Mouse (Mus musculus) embryo, embryonic 9.5 days (tissue): ENCODE results near the gene Cdk17.

Experiments
- DNase-seq: peaks from one replicate; pipeline ENCODE4 v3.0.0-alpha.2; 2017; ENCODE audit errors: extremely low spot score

Gene Cdk17

DNA sequence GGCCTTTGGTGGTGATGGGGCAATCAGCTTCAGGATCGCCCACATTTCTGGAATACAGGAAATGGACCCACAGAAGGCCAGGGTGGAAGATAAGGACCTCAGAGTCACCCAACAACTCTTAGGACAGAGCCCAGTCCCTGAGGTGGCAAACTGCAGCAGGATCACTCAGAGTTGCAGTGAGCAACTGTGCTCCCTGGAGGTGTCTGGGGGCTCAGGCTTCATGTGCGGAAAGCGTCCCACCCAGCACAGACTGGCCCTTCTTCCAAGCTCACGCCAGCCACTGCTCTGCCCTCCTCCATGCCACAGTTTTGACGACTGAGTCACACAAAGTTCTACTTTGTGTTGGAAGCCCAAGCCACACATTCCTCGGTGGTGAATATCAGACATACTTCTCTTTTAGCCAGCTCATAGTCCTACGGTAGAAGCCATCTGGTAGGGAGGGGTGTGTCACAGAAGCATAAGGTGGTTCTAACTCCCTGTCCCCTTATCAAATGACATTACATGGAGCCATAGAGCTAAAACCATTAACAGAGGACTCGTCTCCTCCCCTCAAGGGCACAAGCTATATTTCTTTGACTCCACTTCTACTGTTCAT lies 127.0 kb downstream of the Cdk17 start:
- DNase-seq, result no peak

DNA sequence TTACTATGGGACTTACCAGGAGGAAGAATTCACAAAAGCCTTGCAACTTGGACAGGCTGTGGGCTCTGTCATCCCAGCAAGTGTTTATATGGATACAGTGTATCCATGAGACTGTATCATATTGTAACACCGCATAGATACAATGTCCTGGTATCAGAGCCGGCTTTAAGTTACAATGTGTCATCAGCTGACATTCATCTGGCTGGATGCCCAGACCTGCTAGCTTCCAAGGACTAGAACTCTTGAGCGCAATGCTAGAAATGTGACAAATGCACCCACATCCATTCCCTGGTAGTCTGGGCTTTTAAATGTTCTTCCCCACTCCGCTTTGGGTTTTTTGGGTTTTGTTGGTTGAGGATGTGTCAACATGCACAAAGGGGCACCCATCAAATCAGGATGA lies 127.7 kb downstream of the Cdk17 start:
- DNase-seq, result no peak

DNA sequence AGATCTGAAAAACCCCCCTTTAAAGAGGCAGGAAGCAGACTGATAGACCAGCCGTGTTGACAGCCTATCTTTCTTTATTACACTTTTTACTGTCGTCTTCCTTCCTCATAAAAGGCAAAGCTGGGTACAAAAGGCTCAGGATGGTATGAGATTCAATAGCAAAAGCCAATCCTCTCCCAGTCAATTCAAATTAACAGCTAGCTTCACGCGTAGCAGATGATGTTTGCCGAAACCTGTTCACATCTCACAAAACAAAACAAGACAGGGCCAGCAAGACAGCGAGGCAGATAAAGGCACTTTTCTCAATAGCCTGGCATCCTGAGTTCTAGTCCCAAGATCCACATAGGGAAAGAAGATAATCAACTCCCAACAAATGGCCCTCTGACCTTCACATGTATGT lies 128.7 kb downstream of the Cdk17 start:
- DNase-seq, result no peak

DNA sequence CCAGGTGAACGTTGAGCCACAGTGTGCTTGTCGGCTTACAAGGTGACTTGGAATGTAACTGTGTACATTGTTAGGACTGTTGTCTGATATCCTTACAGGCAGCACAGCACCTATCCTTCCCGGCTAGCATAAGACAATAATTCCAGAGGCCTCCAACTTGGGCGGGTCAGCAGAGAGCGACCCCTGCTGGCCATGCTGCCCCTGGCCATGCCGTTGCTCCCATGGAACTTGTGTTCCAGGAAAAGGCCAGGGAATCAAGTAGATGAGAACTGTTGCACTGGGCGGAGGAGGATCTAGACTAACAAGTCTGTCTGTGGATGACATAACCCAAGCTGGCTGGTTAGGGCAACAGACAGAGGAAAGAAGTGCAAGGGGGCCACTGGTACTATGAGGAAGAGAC lies 130.7 kb downstream of the Cdk17 start:
- peak; percentile 67 for DNase-seq

DNA sequence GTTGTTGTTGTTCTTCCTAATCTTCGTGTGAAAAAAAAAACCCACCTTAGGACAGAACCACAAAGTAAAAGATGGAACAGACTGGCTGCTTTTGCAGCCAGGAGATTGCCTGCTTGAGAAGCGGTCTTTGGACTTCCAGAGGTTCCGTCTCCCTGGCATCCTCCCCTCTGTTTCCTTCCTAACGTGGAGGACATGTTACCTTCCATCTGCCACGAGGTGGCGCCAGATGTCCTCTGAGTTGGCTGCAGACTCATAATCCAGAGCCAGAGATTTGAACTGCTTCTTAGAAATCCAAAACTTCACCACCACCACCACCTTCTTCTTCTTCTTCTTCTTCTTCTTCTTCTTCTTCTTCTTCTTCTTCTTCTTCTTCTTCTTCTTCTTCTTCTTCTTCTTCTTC lies 131.2 kb downstream of the Cdk17 start:
- peak; percentile 73 for DNase-seq

DNA sequence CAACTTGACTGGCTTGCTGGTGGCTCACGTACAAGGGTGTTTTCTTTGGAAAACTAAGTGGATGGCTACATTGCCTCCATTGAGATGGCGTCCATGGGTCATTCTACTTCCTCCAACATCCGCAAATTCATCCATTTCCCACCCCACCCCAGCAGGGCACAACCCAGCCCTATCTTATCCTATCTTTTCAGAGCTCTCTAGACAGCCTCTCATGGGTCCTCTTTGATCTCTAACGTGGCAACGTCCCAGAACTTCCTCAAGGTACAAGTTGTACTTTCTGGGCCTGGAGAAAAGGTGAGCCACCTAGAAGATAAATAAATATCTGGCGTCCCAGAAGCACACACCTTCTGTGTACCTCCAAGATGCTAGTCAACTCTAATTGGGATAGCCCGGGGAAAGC lies 132.9 kb downstream of the Cdk17 start:
- no peak for DNase-seq

DNA sequence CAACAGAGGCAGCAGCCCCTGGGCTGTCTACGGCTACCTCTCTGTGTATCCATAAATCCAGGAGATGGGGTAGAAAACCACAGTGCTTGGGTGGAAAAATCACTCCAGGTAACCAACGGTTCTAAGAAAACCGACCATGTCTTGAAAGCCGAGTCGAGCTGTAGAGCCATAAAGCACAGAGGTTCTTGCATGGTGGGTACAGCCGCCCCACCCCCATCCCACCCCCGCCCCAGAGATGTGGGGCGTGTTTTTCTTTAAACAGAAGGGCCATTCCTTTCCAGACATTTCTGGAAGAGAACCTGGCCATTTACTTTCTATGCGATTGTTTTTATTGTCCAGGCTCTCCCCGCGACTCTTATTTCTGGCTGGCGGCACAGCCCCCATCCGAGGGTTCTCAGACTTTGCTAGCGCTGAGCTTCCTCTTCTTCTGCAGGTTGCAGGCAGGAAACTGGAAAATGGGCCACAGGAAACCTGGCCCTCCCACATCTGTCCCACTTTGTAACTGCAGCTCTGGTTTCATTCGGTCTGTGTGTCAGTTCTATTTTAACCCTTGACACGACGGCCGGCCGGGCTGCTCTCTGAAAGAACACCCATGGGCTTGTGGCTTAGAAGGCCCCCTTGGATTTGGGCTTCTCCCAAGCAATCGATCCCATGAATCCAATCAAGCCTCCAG lies 134.0 kb downstream of the Cdk17 start:
- DNase-seq, result peak; percentile 19

DNA sequence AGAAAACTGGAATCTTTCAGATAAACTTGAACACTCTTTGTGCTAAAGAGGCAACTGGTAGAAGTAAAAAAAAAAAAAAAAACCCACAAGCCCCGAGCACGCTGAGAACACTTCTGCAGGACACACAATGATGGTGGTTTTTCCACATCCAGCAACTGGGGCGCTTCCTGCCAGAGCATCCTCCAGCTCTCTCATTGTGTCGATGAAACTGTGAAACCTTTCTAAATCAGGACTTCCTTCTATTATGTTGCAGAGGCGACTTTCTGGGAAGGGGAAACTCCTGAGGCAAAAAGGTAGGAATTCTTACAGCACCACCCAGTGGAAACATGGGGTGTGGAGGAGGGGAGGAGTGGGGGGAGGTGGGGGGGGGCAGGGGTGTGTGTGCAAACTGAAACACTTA lies 137.1 kb downstream of the Cdk17 start:
- DNase-seq, result no peak

DNA sequence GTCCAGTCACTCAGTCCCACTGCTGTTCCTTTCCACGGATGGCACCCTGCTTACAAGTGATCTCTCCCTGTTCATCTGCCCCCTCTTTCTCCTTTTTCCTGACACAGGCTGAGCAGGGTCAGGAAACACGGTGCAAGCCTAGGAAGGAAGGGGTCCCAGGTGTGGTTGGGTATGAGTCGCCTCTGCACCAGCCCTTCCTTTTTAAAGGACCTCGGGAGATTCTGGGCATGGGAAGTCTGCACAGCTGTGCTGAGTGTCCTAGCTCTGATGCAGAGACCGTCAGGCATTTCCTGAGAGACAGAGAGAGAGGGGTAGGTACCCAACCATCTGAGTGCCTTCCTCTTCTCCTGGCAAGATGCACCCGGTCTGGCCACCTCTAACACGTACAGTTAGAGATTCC lies 137.5 kb downstream of the Cdk17 start:
- DNase-seq, result no peak

DNA sequence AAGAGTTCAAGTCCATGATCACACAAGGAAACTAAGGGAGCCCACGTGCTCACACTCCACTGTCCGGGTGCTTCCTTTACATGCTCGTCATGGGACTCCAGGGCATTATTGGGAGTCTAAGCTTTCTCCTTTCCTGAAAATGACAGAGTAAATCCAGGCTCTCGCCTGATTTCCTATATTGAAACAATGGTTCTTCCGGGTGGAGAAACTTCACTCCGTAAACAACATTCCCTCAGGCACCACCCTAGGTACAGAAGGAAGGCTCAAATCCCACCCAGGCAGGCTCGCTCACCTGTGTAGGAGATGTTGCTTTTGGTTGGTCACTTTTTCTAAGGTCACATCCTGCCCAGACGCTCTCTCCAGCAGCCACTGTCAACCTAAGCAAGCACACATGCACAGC lies 141.2 kb downstream of the Cdk17 start:
- no peak for DNase-seq

DNA sequence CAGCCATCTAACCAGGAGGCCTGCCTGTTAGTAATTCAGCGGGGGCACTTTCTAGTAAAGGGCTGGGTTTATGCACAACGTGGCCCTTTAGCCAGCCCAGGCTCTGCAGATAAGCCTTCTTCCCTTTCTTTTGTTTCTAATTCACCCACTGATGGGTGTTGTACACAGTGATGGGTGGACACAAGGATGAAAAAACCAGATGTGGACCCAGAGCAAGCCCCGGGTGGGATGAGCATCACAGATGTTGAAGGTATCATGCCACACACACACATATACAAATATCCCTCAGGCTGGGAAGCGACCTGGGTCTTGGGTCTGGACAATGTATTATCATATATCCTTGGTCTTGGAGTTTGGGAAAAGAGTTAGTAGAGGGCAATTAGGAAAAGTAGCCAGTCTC lies 142.6 kb downstream of the Cdk17 start:
- DNase-seq, result no peak

DNA sequence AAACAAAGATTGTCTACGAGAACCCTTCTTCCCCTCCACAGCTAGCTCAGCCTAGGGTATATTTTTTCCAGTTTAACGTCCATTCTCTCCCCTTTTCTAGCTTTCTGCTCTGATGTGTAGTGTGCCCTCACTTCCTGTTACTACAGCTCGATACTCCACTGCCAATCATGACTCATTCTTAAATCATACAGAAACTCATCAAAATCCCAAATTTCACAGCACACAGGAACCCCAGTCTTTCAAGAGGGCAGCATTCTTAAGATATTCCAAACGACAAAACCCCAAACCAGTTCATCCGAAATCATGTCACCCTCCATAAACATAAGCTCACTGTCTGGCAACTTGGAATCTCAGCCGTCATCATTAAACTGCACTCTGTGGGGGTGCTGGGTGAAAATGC lies 145.3 kb downstream of the Cdk17 start:
- DNase-seq, result no peak

DNA sequence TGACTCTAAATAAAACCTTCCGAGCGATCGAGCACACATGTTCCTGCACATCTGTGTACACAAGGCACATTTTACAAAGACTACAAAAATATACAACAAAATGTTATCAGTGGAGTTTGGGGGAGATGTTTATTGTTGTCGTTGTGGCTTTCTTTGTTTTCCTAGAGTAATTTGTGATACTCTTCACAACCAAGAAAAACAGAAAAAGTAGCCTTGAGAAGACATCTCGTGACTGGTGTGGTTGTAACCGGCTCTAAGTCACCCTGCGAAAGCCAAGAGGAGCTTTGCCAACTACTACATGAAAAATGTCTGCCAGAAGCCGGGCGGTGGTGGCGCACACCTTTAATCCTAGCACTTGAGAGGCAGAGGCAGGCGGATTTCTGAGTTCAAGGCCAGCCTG lies 145.7 kb downstream of the Cdk17 start:
- DNase-seq, result no peak

DNA sequence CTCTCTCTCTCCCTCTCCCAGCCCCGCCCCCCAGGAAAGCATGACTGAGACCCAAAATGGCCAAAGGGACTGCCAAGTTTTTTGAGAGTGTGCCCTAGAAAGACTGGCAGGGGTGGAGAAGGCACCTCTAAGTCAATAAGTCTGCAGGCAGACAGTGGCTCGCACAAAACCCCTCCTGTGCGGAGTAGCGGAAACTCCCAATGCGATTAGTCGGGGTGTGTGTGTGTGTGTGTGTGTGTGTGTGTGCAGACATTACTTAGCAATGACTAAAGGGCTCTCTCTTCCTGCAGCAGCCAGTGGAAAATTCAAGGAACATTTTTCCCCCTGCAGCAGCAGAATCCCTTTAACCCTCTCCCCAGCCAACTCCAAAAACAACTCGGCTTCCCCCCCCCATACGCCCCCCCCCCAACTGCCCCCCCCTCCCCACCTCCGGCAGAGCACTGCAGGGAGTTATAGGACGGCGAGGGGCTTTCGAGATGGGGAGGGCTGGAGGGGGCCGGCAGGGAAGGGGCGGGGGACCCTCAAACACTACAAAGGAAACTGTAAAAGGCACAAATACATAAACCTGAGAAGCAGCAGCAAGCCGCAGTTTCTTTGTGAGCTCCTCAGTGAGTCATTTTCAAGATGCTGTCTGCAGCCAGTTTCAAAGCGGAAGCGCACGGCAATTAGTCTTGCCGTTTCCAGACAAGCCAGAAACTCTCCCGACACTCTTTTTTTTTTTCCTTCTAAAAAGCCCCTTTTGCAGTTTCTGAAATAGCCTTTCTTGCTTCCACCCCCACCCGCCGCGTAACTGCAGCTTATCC lies 148.7 kb downstream of the Cdk17 start:
- DNase-seq, result peak; percentile 68

DNA sequence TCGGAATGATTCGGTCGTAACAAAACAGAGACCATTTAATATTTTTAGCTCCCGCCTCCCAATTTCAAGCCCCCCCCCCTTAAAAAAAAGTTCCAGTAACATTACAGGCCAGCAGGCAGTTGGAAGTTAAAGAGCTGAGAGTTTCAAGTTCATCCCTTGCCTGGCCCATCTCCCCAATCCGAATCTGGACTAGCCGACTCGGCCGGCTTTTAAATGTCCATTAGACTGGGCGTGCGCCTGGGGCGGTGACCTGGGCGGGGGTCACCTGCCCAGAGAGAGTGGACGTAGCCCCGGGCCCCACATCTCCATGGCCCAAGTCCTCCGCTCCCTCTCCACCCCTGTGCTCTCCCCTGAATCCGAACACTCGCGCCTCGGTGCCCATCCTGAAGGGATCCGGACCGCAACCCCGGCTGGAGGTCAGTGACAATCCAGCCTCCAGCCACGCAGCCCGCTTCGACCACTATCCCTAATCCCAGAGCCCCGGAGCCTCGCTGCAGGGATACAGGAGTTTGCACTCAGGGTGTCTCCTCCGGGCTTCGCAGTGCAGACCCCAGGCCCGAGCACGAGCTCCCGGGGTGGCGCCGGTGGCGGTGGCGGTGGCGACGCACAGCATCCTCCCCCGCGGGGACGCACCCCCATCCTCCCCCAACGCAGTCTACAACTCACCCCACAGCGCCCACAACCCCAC lies 149.4 kb downstream of the Cdk17 start:
- DNase-seq, result peak; percentile 75

DNA sequence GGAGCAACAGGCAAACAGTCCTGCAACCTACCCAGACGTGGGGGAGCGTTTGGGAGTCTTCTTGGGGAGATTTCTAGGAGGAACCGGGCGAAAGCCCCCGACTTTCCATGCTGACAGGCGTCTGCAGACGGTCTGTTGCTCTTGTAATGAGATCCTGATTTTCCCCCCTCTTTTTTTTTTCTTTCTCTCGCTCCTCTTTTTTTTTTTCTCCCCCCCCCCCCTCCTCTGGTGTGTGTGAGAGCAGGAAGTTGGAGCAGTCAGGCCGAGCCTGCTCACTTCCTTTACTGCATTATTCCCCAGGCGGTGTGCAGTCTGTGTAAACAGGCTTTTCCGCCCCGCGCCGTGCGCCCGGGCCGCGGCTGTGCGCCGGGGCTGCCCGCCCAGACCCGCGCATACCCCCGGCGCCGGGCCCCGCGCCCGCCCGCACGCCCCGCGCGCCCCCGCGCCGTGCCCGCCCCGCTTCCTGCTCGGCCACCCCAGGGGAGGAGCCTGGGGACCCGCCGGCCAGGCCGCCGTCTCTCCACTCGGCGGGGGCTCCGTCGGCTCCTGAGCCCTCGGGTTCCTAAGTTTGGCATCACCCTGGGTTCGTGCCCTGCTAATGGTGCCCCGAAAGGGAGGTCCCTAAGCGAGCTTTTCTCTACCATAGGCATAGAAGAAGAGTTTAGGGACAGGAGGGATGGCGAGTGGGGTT lies 150.2 kb downstream of the Cdk17 start, which contains the start of gene Elk3:
Elk3 (minus strand) TSS at position 415 of the 691 bp plus-strand sequence.
- peak; percentile 67 for DNase-seq

DNA sequence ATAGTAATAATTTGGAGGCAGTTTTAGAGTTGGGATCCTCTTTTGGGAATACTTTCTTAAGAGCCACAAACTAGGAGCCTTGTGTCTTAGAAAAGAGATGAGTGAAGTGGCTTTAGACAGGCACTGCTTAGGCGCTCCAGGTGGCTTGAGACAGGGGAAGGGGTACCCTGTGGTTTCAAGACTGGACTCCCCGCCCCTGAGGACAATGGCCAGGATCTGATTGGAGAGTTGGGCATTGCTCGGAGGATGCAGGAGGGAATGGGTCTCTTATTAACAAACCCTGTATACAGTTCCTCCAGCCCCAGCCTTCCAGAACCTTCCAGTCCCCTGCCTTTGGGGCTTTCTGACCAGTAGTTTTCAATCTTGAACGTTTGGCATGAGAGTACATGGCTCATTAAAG lies 150.9 kb downstream of the Cdk17 start:
- no peak for DNase-seq
